Mouse (Mus musculus) lung, embryonic 14.5 days (tissue): ENCODE results near the gene Rad51d. TPM values are rescaled to one million over a fixed set of nuclear protein-coding genes. Genes with fewer than 3 reads are reported as not detected.

Experiments
- ATAC-seq: fragments of 200-750 bp; cut with Nextera tagmentation; 2 replicates; pipeline ENCODE4 v1.8.0; 2017; ENCODE audit warnings: mild to moderate bottlenecking, moderate TSS enrichment, moderate library complexity; ENCODE audit not compliant: insufficient read depth
- DNase-seq: peaks from one replicate; pipeline ENCODE4 v3.0.0-alpha.2; 2015
- H3K27ac ChIP-seq: fragments of 300-500 bp; sonication (generic); 2 replicates; pipeline ENCODE4 v1.5.1; 2014; ENCODE audit warnings: low read depth, mild to moderate bottlenecking, moderate library complexity
- H3K27me3 ChIP-seq: fragments of 300-500 bp; sonication (generic); 2 replicates; pipeline ENCODE4 v1.6.1; 2014; ENCODE audit warnings: low read length, control low read depth; ENCODE audit not compliant: insufficient read depth
- H3K36me3 ChIP-seq: fragments of 300-500 bp; sonication (generic); 2 replicates; pipeline ENCODE4 v1.6.1; 2014; ENCODE audit warnings: control low read depth; ENCODE audit not compliant: insufficient read depth
- H3K4me1 ChIP-seq: fragments of 300-500 bp; sonication (generic); 2 replicates; pipeline ENCODE4 v1.6.1; 2014; ENCODE audit warnings: antibody characterized with exemption, control low read depth; ENCODE audit not compliant: insufficient read depth
- H3K4me2 ChIP-seq: fragments of 300-500 bp; sonication (generic); 2 replicates; pipeline ENCODE4 v1.6.1; 2014; ENCODE audit warnings: mild to moderate bottlenecking
- H3K4me3 ChIP-seq: fragments of 300-500 bp; sonication (generic); 2 replicates; pipeline ENCODE4 v1.5.1; 2014; ENCODE audit warnings: low read depth, low read length
- H3K9ac ChIP-seq: fragments of 300-500 bp; sonication (generic); 2 replicates; pipeline ENCODE4 v1.6.1; 2014
- H3K9me3 ChIP-seq: fragments of 300-500 bp; sonication (generic); 2 replicates; pipeline ENCODE4 v1.6.1; 2016; ENCODE audit warnings: low read depth, low read length, control low read depth
- CTCF ChIP-seq: IDR thresholded peaks from 2 replicates; pipeline ENCODE4 v1.5.1; 2016; ENCODE audit warnings: antibody characterized with exemption, low read depth
- WGBS: fragments of 180-500 bp; shearing (Covaris S2); extraction: QIAGEN DNeasy Blood & Tissue Kit; methylation state at CpG from one replicate; pipeline ENCODE4 v1.1.7; 2014; 5-methylcytosine and 5-hydroxymethylcytosine counted together
- polyA plus RNA-seq: library from polyadenylated mRNA; unstranded; fragments of >200 nt; fragmentation: Nextera tagmentation; extraction: Ambion mirVana; gene quantifications from 2 replicates; pipeline ENCODE4 v1.2.1, GENCODE M21; 2014

Rad51d gene
- polyA plus RNA-seq, 1 experiment from 2014 or later: 14.5 TPM

- Histone ChIP-seq H3K27me3 (no peaks in the 10 kb centered on the region), H3K27ac (no peak overlapping the region), H3K36me3 (no peaks in the 10 kb centered on the region), H3K9me3 (no peaks in the 10 kb centered on the region), H3K4me1 (no peaks in the 10 kb centered on the region), H3K9ac (no peak overlapping the region), H3K4me3 (no peak overlapping the region), H3K4me2 (no peak overlapping the region)
- no peak for DNase-seq
- no peak for TF ChIP-seq CTCF
- WGBS: 51% methylated on average over 4 of the region's 4 CpGs
- no peak for ATAC-seq
Observed at GRCm38 (mm10) chr11:82863488-82863931, 26.9 kb downstream of the Rad51d start.

GRCm38 (mm10) chr11:82863059-82863458, 27.4 kb downstream of the Rad51d start:
- ATAC-seq (no peak), DNase-seq (no peak)
- Histone ChIP-seq H3K4me3 (no peak overlapping the region), H3K27me3 (no peaks in the 10 kb centered on the region), H3K27ac (no peak overlapping the region), H3K4me2 (no peak overlapping the region), H3K36me3 (no peaks in the 10 kb centered on the region), H3K4me1 (no peaks in the 10 kb centered on the region), H3K9ac (no peak overlapping the region), H3K9me3 (no peaks in the 10 kb centered on the region)
- WGBS: 83% methylated on average over 2 of the region's 2 CpGs
- TF ChIP-seq CTCF: no peak

GRCm38 (mm10) chr11:82862638-82863037, 27.8 kb downstream of the Rad51d start:
- DNase-seq (no peak), ATAC-seq (no peak)
- Histone ChIP-seq H3K4me2 (no peak overlapping the region), H3K27ac (no peak overlapping the region), H3K9ac (no peak overlapping the region), H3K9me3 (no peaks in the 10 kb centered on the region), H3K4me3 (no peak overlapping the region), H3K27me3 (no peaks in the 10 kb centered on the region), H3K4me1 (no peaks in the 10 kb centered on the region), H3K36me3 (no peaks in the 10 kb centered on the region)
- no peak for TF ChIP-seq CTCF
- WGBS: 79% methylated on average over 9 of the region's 9 CpGs

GRCm38 (mm10) chr11:82861558-82861957, 28.9 kb downstream of the Rad51d start:
- Histone ChIP-seq H3K27me3 (no peaks in the 10 kb centered on the region), H3K4me1 (no peaks in the 10 kb centered on the region), H3K27ac (no peak overlapping the region), H3K9ac (no peak overlapping the region), H3K36me3 (no peaks in the 10 kb centered on the region), H3K4me3 (no peak overlapping the region), H3K4me2 (no peak overlapping the region), H3K9me3 (no peaks in the 10 kb centered on the region)
- 64% methylated on average over 8 of the region's 8 CpGs for WGBS
- TF ChIP-seq CTCF: no peak
- DNase-seq (no peak), ATAC-seq (no peak)

- 76% methylated on average over 6 of the region's 6 CpGs for WGBS
- Histone ChIP-seq H3K27me3 (no peaks in the 10 kb centered on the region), H3K4me1 (no peaks in the 10 kb centered on the region), H3K36me3 (no peaks in the 10 kb centered on the region), H3K9ac (no peak overlapping the region), H3K9me3 (no peaks in the 10 kb centered on the region), H3K27ac (no peak overlapping the region), H3K4me2 (no peak overlapping the region), H3K4me3 (no peak overlapping the region)
- TF ChIP-seq CTCF: no peak
- no peak for ATAC-seq
- no peak for DNase-seq
Observed at GRCm38 (mm10) chr11:82860759-82861158, 29.7 kb downstream of the Rad51d start.

- no peak overlapping the region for H3K27ac ChIP-seq
- H3K9me3 ChIP-seq: no peaks in the 10 kb centered on the region
- no peak overlapping the region for H3K9ac ChIP-seq
- no peak overlapping the region for H3K4me3 ChIP-seq
- DNase-seq (peak; percentile 11), ATAC-seq (no peak)
- WGBS: 72% methylated on average over 13 of the region's 13 CpGs
- H3K4me2 ChIP-seq: no peak overlapping the region
- H3K27me3 ChIP-seq: no peaks in the 10 kb centered on the region
- H3K4me1 ChIP-seq: no peaks in the 10 kb centered on the region
- TF ChIP-seq CTCF: no peak
- no peaks in the 10 kb centered on the region for H3K36me3 ChIP-seq
Observed at GRCm38 (mm10) chr11:82857307-82857848, 33.0 kb downstream of the Rad51d start.

- no peaks in the 10 kb centered on the region for H3K9me3 ChIP-seq
- H3K27ac ChIP-seq: no peak overlapping the region
- no peak for TF ChIP-seq CTCF
- DNase-seq: peak; percentile 23
- H3K9ac ChIP-seq: no peak overlapping the region
- no peaks in the 10 kb centered on the region for H3K27me3 ChIP-seq
- no peaks in the 10 kb centered on the region for H3K4me1 ChIP-seq
- no peak overlapping the region for H3K4me3 ChIP-seq
- no peaks in the 10 kb centered on the region for H3K36me3 ChIP-seq
- 60% methylated on average over 10 of the region's 10 CpGs for WGBS
- no peak for ATAC-seq
- H3K4me2 ChIP-seq: no peak overlapping the region
Observed at GRCm38 (mm10) chr11:82856032-82856431, 34.4 kb downstream of the Rad51d start.
